Mouse (Mus musculus) intestine, embryonic 16.5 days (tissue): ENCODE measurements at regions not wholly inside any gene's neighbourhood (a gene's known extent, or its start where the extent isn't known, plus 50 kb on each side); places are given as distances from the start of the nearest gene placed in this dataset.

Source experiments
- ATAC-seq: fragments of 200-750 bp; cut with Nextera tagmentation; 2 replicates; pipeline ENCODE4 v1.8.0; 2017; ENCODE audit warnings: moderate TSS enrichment, moderate library complexity
- H3K27ac ChIP-seq: fragments of 300-500 bp; sonication (generic); 2 replicates; pipeline ENCODE4 v1.5.1; 2014; ENCODE audit warnings: mild to moderate bottlenecking, low read length
- H3K27me3 ChIP-seq: fragments of 300-500 bp; sonication (generic); replicated peaks from 2 replicates; pipeline ENCODE4 v1.6.1; 2014; ENCODE audit warnings: low read length, control low read depth, mixed read lengths; ENCODE audit not compliant: control insufficient read depth, insufficient read depth
- H3K36me3 ChIP-seq: fragments of 300-500 bp; sonication (generic); 2 replicates; pipeline ENCODE4 v1.6.1; 2014; ENCODE audit warnings: low read length, control low read depth; ENCODE audit not compliant: control insufficient read depth, insufficient read depth
- H3K4me1 ChIP-seq: fragments of 300-500 bp; sonication (generic); 2 replicates; pipeline ENCODE4 v1.6.1; 2014; ENCODE audit warnings: low read length, control low read depth, mixed read lengths; ENCODE audit not compliant: control insufficient read depth, insufficient read depth
- H3K4me2 ChIP-seq: fragments of 300-500 bp; sonication (generic); 2 replicates; pipeline ENCODE4 v1.6.1; 2014; ENCODE audit warnings: low read depth, low read length, control low read depth
- H3K4me3 ChIP-seq: fragments of 300-500 bp; sonication (generic); 2 replicates; pipeline ENCODE4 v1.5.1; 2014; ENCODE audit warnings: mild to moderate bottlenecking, low read length
- H3K9ac ChIP-seq: fragments of 300-500 bp; sonication (generic); 2 replicates; pipeline ENCODE4 v1.6.1; 2014; ENCODE audit warnings: low read depth, low read length
- H3K9me3 ChIP-seq: fragments of 300-500 bp; sonication (generic); 2 replicates; pipeline ENCODE4 v1.6.1; 2016; ENCODE audit warnings: low read length, control low read depth; ENCODE audit not compliant: control insufficient read depth
- WGBS: fragments of 180-500 bp; shearing (Covaris S2); extraction: QIAGEN DNeasy Blood & Tissue Kit; methylation state at CpG from one replicate; pipeline ENCODE4 v1.1.7; 2014; 5-methylcytosine and 5-hydroxymethylcytosine counted together

GRCm38 (mm10) chr10:23450997-23451396 lies 100.4 kb upstream of the Eya4 start:
- no peak overlapping the region for H3K9ac ChIP-seq
- WGBS = 86% methylated on average over 3 of the region's 3 CpGs
- no peak overlapping the region for H3K27ac ChIP-seq
- no peaks in the 10 kb centered on the region for H3K9me3 ChIP-seq
- H3K4me1 ChIP-seq = no peaks in the 10 kb centered on the region
- H3K4me2 ChIP-seq = no peak overlapping the region
- no peaks in the 10 kb centered on the region for H3K36me3 ChIP-seq
- no peak for ATAC-seq
- no peak overlapping the region for H3K4me3 ChIP-seq
- H3K27me3 ChIP-seq = no peaks in the 10 kb centered on the region

GRCm38 (mm10) chr10:23450647-23450979 lies 100.0 kb upstream of the Eya4 start:
- H3K27me3 ChIP-seq = no peaks in the 10 kb centered on the region
- no peaks in the 10 kb centered on the region for H3K36me3 ChIP-seq
- no peak overlapping the region for H3K9ac ChIP-seq
- H3K27ac ChIP-seq = no peak overlapping the region
- H3K4me1 ChIP-seq = no peaks in the 10 kb centered on the region
- no peak for ATAC-seq
- H3K4me2 ChIP-seq = no peak overlapping the region
- WGBS = 88% methylated on average over 3 of the region's 3 CpGs
- H3K4me3 ChIP-seq = no peak overlapping the region
- no peaks in the 10 kb centered on the region for H3K9me3 ChIP-seq

- no peak overlapping the region for H3K4me2 ChIP-seq
- H3K4me3 ChIP-seq = no peak overlapping the region
- no peak for ATAC-seq
Observed at GRCm38 (mm10) chr10:23449860-23450646, 99.5 kb upstream of the Eya4 start.

GRCm38 (mm10) chr10:23448976-23449859 lies 98.6 kb upstream of the Eya4 start:
- WGBS = 61% methylated on average over 16 of the region's 16 CpGs
- H3K4me2 ChIP-seq = no peak overlapping the region
- no peaks in the 10 kb centered on the region for H3K9me3 ChIP-seq
- H3K36me3 ChIP-seq = no peaks in the 10 kb centered on the region
- no peak overlapping the region for H3K9ac ChIP-seq
- H3K4me3 ChIP-seq = no peak overlapping the region
- H3K4me1 ChIP-seq = no peaks in the 10 kb centered on the region
- H3K27me3 ChIP-seq = no peaks in the 10 kb centered on the region
- no peak overlapping the region for H3K27ac ChIP-seq
- ATAC-seq = no peak

More at GRCm38 (mm10) chr10:23449860-23450646, 99.5 kb upstream of the Eya4 start:
- Histone ChIP-seq H3K9ac (no peak overlapping the region), H3K27me3 (no peaks in the 10 kb centered on the region), H3K4me1 (no peaks in the 10 kb centered on the region), H3K27ac (no peak overlapping the region), H3K36me3 (no peaks in the 10 kb centered on the region), H3K9me3 (no peaks in the 10 kb centered on the region)
- WGBS = 68% methylated on average over 19 of the region's 19 CpGs

- 70% methylated on average over 2 of the region's 2 CpGs for WGBS
- Histone ChIP-seq H3K4me2 (no peak overlapping the region), H3K27me3 (no peaks in the 10 kb centered on the region), H3K27ac (no peak overlapping the region), H3K4me3 (no peak overlapping the region), H3K4me1 (no peaks in the 10 kb centered on the region), H3K9ac (no peak overlapping the region), H3K9me3 (no peaks in the 10 kb centered on the region), H3K36me3 (no peaks in the 10 kb centered on the region)
- no peak for ATAC-seq
Observed at GRCm38 (mm10) chr10:23430376-23430775, 79.8 kb upstream of the Eya4 start.

GRCm38 (mm10) chr10:23413794-23414518 lies 63.4 kb upstream of the Eya4 start:
- ATAC-seq = no peak
- Histone ChIP-seq H3K4me3 (no peak overlapping the region), H3K36me3 (no peaks in the 10 kb centered on the region), H3K27me3 (no peaks in the 10 kb centered on the region), H3K9ac (no peak overlapping the region), H3K9me3 (no peaks in the 10 kb centered on the region), H3K4me2 (no peak overlapping the region), H3K4me1 (no peaks in the 10 kb centered on the region), H3K27ac (no peak overlapping the region)
- 70% methylated on average over 7 of the region's 7 CpGs for WGBS

- no peak for ATAC-seq
- no peak overlapping the region for H3K27ac ChIP-seq
- 62% methylated on average over 4 of the region's 4 CpGs for WGBS
- H3K4me2 ChIP-seq = no peak overlapping the region
- no peak overlapping the region for H3K4me3 ChIP-seq
- H3K36me3 ChIP-seq = no peaks in the 10 kb centered on the region
- peaks cover 6% of the 10 kb centered on the region; the same call in 1 of the 2 replicates for H3K9me3 ChIP-seq
- no peaks in the 10 kb centered on the region for H3K4me1 ChIP-seq
- H3K27me3 ChIP-seq = no peaks in the 10 kb centered on the region
- H3K9ac ChIP-seq = no peak overlapping the region
Observed at GRCm38 (mm10) chr10:23403351-23403938, 52.9 kb upstream of the Eya4 start.
